ENCODE assay signal across 9 mouse cellular contexts in the genomic region with DNA sequence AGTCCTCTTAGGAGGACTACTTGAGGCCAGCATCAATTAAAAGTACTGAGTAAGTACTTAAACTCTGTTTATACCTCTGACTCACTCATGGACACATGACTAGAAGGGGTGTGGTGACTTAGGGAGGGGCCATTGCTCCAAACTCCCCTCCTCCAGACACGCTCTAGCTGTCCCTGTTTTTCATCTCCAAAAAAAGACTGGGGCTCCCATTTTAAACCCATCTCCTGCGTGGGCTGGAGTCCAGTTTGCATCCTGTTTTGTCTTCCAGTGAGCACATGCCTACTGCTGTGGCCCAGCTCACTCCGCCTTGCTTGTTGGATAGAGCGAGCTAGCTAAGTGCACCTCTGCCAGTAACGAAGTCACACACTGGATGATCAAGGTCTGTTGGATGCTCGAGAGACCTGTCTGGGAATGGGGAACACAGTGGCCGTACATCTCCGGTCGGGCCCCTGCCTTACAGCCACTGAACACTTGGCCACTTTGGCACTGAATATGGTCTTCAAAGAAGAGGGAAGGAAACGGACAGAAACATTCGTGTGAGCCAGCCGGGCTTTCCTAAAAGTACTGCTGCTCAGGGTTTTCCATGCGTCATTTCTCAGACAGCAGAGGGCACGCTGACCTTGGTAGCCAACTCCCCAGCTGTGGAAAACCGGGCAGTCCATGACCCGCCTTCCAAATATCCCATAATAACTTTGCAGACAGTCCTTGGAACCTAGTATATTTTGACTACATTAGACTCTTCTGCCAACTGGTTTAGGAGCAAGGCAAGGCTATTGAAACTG.
DNase-seq lines count a peak whose midpoint lies in the region; ATAC-seq and TF ChIP-seq lines count a peak whose summit lies in the region.
"Had no signal": no experiment of that assay in that cellular context is flagged by ENCODE, and none has a peak within 500 bp of the region (broad histone marks: within the 10 kb centered on the region; RNA-seq: fewer than 3 reads in every experiment).

No protein-coding gene starts in this region.

- intact Hi-C loops in left cerebral cortex, postnatal 4 days (cut with DNase I) = no loop called here
- intact Hi-C loops in heart, postnatal 14 days (cut with DNase I) = no loop called here

- no peak for TF ChIP-seq POLR2A in limb, embryonic 14.5 days (IDR thresholded peaks at IDR 0.05; ENCODE audit: borderline replicate concordance, extremely low read depth, insufficient read depth, insufficient read length)

- H3K4me1 ChIP-seq in limb, embryonic 14.5 days (ENCODE audit: control insufficient read depth, insufficient read depth, low read length) = peaks cover 51% of the 10 kb centered on the region

- H3K27me3 ChIP-seq in limb, embryonic 14.5 days (ENCODE audit: control insufficient read depth, insufficient read depth, low read length) = no peaks in the 10 kb centered on the region
- H3K27me3 ChIP-seq: Patski had no signal

- 58% methylated on average over 16 of the region's 16 CpGs for WGBS in limb, embryonic 14.5 days

- 0 out of 2 replicates have a peak, but pooled peaks have one; percentile 9 for ATAC-seq in common myeloid progenitor, adult 5-6 weeks (replicated peaks; ENCODE audit: low read depth, poor library complexity, severe bottlenecking)
- ATAC-seq in limb, embryonic 14.5 days (ENCODE audit: low FRiP score, low read depth) = peak; percentile 28; the same call in 1 of the 2 replicates
- ATAC-seq: Patski had no signal

- H3K4me3 ChIP-seq in limb, embryonic 14.5 days (replicated peaks; ENCODE audit: low read length) = no peak overlapping the region

- peak overlapping the region; percentile 70 for H3K27ac ChIP-seq in limb, embryonic 14.5 days (replicated peaks; ENCODE audit: low read depth, low read length)

- 0 out of 2 replicates have a peak overlapping the region, but pooled peaks have one; percentile 5 for H3K4me2 ChIP-seq in limb, embryonic 14.5 days (replicated peaks; ENCODE audit: low read depth, low read length, severe bottlenecking)

- peaks cover 34% of the 10 kb centered on the region for H3K36me3 ChIP-seq in limb, embryonic 14.5 days (ENCODE audit: control insufficient read depth, insufficient read depth, low read length)

- DNase-seq in left cerebral cortex, adult 18-20 months (ENCODE audit: low spot score in 2 of 2) = peak; percentile 39 to 52
- no peak for DNase-seq in left cerebral cortex, postnatal 4 days
- DNase-seq in heart, postnatal 14 days = peak; percentile 42 to 54
- DNase-seq in limb, embryonic 14.5 days (ENCODE audit: low spot score) = no peak
- DNase-seq in telencephalon, adult 2 months (ENCODE audit: low read depth, low spot score) = peak; percentile 62
- DNase-seq in spleen, adult 18-20 months = no peak
- no peak for DNase-seq in urinary bladder, postnatal 10 days (ENCODE audit: low spot score)

- no peak overlapping the region for H3K9ac ChIP-seq in limb, embryonic 14.5 days (ENCODE audit: low read depth, low read length, severe bottlenecking)

- no peaks in the 10 kb centered on the region for H3K9me3 ChIP-seq in limb, embryonic 14.5 days (ENCODE audit: control insufficient read depth, low read length)

Comparison
In these comparisons a context has a peak if more than half of its experiments do, and no peak if none do; other contexts are left out.
1. DNase-seq: peak in left cerebral cortex, adult 18-20 months (2 of 2), heart, postnatal 14 days (2 of 2) and telencephalon, adult 2 months (single experiment); none in left cerebral cortex, postnatal 4 days (single experiment), limb, embryonic 14.5 days (single experiment), spleen, adult 18-20 months (0 of 2) and urinary bladder, postnatal 10 days (single experiment).